Mouse (Mus musculus) liver, adult 2 months (tissue): ENCODE data around the gene Rex1bd.

Source experiments
- CTCF ChIP-seq: fragments of 200-500 bp; IDR thresholded peaks from 2 replicates; pipeline ENCODE4 v1.5.1; 2011; ENCODE audit warnings: low read depth, low read length, control low read depth
- POLR2A ChIP-seq: fragments of 200-500 bp; IDR thresholded peaks from 2 replicates; pipeline ENCODE4 v1.6.1; 2011; ENCODE audit warnings: low read length, control low read depth; ENCODE audit not compliant: insufficient read depth; ENCODE audit errors: extremely low read depth

DNA sequence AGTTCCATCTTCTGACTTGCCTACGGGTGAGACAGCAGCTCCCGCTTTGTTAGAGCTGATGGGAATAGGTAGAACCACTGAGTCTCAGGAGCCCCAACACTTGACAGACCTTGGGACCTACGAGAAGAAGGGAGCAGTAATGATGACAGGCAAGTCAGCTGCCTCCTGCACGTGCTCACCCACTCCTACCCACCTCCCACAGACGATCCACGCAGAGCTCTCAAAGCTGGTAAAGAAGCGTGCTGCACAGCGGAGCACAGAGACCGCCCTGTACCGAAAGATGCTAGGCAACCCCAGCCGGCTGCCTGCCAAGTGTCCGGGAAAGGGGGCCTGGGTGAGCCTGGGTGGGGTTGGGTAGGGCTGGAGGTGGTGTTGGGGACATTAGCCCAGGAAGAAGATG lies 27.7 kb upstream of the Rex1bd start:
- TF ChIP-seq CTCF (no peak), POLR2A (no peak)
